Mouse (Mus musculus): Measurements from ENCODE around the gene Ubxn2a. TPM values are rescaled to one million over a fixed set of nuclear protein-coding genes. Genes with fewer than 3 reads are reported as not detected.

The Ubxn2a gene
- total RNA-seq, 2 experiments from 2014 or later = 31.4 to 44.9 TPM

GRCm38 (mm10) chr12:4841392-4841887, 66.1 kb downstream of the Ubxn2a start, which contains the start of gene Fkbp1b:
Gene Fkbp1b (minus strand): TSS chr12:4841591.
- no peak for ATAC-seq (replicated peaks; ENCODE audit: low FRiP score, poor library complexity, severe bottlenecking)

- no peak for ATAC-seq (replicated peaks; ENCODE audit: low FRiP score, poor library complexity, severe bottlenecking)
Measured at GRCm38 (mm10) chr12:4840741-4841140, 66.8 kb downstream of the Ubxn2a start.

GRCm38 (mm10) chr12:4840010-4840409, 67.5 kb downstream of the Ubxn2a start:
- no peak for ATAC-seq (replicated peaks; ENCODE audit: low FRiP score, poor library complexity, severe bottlenecking)

GRCm38 (mm10) chr12:4836959-4837358, 70.5 kb downstream of the Ubxn2a start:
- no peak for ATAC-seq (replicated peaks; ENCODE audit: low FRiP score, poor library complexity, severe bottlenecking)

Other genes with a start within 250 kb of the Ubxn2a start
- gene Fam228a, start 169.3 kb downstream of the Ubxn2a start, total RNA-seq (2015; ENCODE audit: low replicate concordance) = not detected in 2 replicates
- gene Fam228a, start 169.3 kb downstream of the Ubxn2a start, total RNA-seq (2017; ENCODE audit: low replicate concordance) = not detected in 2 replicates
- not detected in 2 replicates for gene Pfn4, start 138.7 kb downstream of the Ubxn2a start, total RNA-seq (2015; ENCODE audit: low replicate concordance)
- not detected in 2 replicates for gene Pfn4, start 138.7 kb downstream of the Ubxn2a start, total RNA-seq (2017; ENCODE audit: low replicate concordance)
- not detected in 2 replicates for gene Fam228b, start 138.4 kb downstream of the Ubxn2a start, total RNA-seq (2015; ENCODE audit: low replicate concordance)
- 0.90 TPM in 1 of 2 replicates, not detected in the other for gene Fam228b, start 138.4 kb downstream of the Ubxn2a start, total RNA-seq (2017; ENCODE audit: low replicate concordance)
- 82.2 and 163 TPM in 2 replicates for gene Sf3b6, start 90.2 kb downstream of the Ubxn2a start, total RNA-seq (2015; ENCODE audit: low replicate concordance)
- 50.3 and 108 TPM in 2 replicates for gene Sf3b6, start 90.2 kb downstream of the Ubxn2a start, total RNA-seq (2017; ENCODE audit: low replicate concordance)
- gene Fkbp1b, start 66.1 kb downstream of the Ubxn2a start, total RNA-seq (2015; ENCODE audit: low replicate concordance) = not detected in 2 replicates
- gene Fkbp1b, start 66.1 kb downstream of the Ubxn2a start, total RNA-seq (2017; ENCODE audit: low replicate concordance) = 0.15 and 0.90 TPM in 2 replicates
- gene Wdcp, start 64.4 kb downstream of the Ubxn2a start, total RNA-seq (2015; ENCODE audit: low replicate concordance) = 2.1 and 16.9 TPM in 2 replicates
- 0.15 and 0.39 TPM in 2 replicates for gene Wdcp, start 64.4 kb downstream of the Ubxn2a start, total RNA-seq (2017; ENCODE audit: low replicate concordance)
- gene Mfsd2b, start 33.3 kb downstream of the Ubxn2a start, total RNA-seq (2015; ENCODE audit: low replicate concordance) = 277 and 292 TPM in 2 replicates
- gene Mfsd2b, start 33.3 kb downstream of the Ubxn2a start, total RNA-seq (2017; ENCODE audit: low replicate concordance) = 253 and 262 TPM in 2 replicates
- 72.4 and 96.0 TPM in 2 replicates for gene Atad2b, start 9.6 kb upstream of the Ubxn2a start, total RNA-seq (2015; ENCODE audit: low replicate concordance)
- 96.5 and 105 TPM in 2 replicates for gene Atad2b, start 9.6 kb upstream of the Ubxn2a start, total RNA-seq (2017; ENCODE audit: low replicate concordance)